Mouse (Mus musculus) C2C12 (cell line): ENCODE results near the gene Arhgap4. TPM values are rescaled to one million over a fixed set of nuclear protein-coding genes. Genes with fewer than 3 reads are reported as not detected.

ENCODE experiments used
- H3K27me3 ChIP-seq: one replicate; pipeline ENCODE4 v1.6.1; 2011; ENCODE audit not compliant: control insufficient read depth, insufficient read depth, insufficient read length
- H3K36me3 ChIP-seq: one replicate; pipeline ENCODE4 v1.6.1; 2011; ENCODE audit not compliant: control insufficient read depth, insufficient read depth
- H3K4me3 ChIP-seq: one replicate; pipeline ENCODE4 v1.5.1; 2011; ENCODE audit warnings: mild to moderate bottlenecking, control low read depth; ENCODE audit not compliant: poor library complexity, insufficient read depth, severe bottlenecking
- H3K79me2 ChIP-seq: one replicate; pipeline ENCODE4 v1.6.1; 2011; ENCODE audit not compliant: control insufficient read depth, insufficient read depth
- H3K79me3 ChIP-seq: one replicate; pipeline ENCODE4 v1.6.1; 2011; ENCODE audit warnings: low read depth, control low read depth
- H3ac ChIP-seq: one replicate; pipeline ENCODE3; 2011; ENCODE audit warnings: low read depth; ENCODE audit not compliant: control insufficient read depth, insufficient read length
- CEBPB ChIP-seq: IDR thresholded peaks from one replicate; pipeline ENCODE4 v1.6.1; 2011; ENCODE audit warnings: low read depth, mild to moderate bottlenecking, control low read depth, moderate library complexity
- CTCF ChIP-seq: IDR thresholded peaks from one replicate; pipeline ENCODE4 v1.5.1; 2011; ENCODE audit not compliant: control insufficient read depth, insufficient read depth, insufficient read length
- FOSL1 ChIP-seq: IDR thresholded peaks from one replicate; pipeline ENCODE4 v1.8.0; 2011; ENCODE audit warnings: mild to moderate bottlenecking, low read length; ENCODE audit not compliant: poor library complexity, insufficient read depth, severe bottlenecking
- MAX ChIP-seq: IDR thresholded peaks from one replicate; pipeline ENCODE4 v1.6.1; 2011; ENCODE audit warnings: mild to moderate bottlenecking, control low read depth
- MYOD1 ChIP-seq: IDR thresholded peaks from one replicate; pipeline ENCODE4 v1.6.1; 2011; ENCODE audit warnings: low read depth; ENCODE audit not compliant: control insufficient read depth, insufficient read length
- MYOG ChIP-seq: IDR thresholded peaks from one replicate; pipeline ENCODE4 v1.6.1; 2011; ENCODE audit not compliant: control insufficient read depth, insufficient read length; ENCODE audit errors: extremely low read depth
- USF1 ChIP-seq: IDR thresholded peaks from one replicate; pipeline ENCODE4 v1.6.1; 2011; ENCODE audit warnings: low read depth, mild to moderate bottlenecking, control low read depth, moderate library complexity
- polyA plus RNA-seq: library from polyadenylated mRNA; unstranded; fragments of >200 nt; fragmentation: generic; extraction: Trizol; gene quantifications from one replicate; pipeline ENCODE4 v1.2.1, GENCODE M21; 2012; ENCODE audit warnings: missing spikeins

The Arhgap4 gene
- polyA plus RNA-seq, 1 experiment = 0.23 TPM

DNA sequence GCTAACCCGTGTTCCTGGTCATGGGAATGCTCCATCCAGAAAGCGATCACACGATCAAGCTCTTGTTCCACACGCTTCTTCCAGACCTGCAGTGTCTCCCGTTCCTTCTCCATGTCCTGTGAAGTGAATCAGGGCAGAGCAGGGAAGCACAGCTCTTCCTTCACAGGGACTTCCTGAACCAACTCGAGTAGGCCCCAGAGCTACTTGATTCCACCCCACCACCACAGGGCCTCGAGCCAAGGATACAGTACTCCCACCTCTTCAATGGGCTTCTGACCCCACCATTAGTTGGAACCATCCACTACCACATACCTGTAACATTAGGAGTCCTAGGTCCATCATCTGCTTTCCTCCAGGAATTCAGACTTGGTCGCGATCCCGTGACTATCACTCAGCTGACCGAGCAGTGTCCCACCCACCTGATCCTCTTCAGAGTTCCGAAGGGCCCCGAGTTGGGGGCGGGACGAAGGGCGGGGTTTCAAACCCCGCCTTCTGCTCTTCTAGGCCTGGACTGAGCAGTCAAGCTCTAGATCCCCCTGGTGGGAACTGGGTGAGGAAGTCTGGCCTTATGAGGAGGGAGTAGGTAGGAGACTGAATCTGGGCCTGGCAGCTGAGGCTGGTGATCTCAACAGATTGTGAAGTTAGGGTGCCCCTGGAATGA is 8.9 kb upstream of the Arhgap4 start, which contains the start of gene Renbp:
Gene Renbp, minus strand, starts transcription at position 449 of the 661 bp plus-strand sequence.
- H3K4me3 ChIP-seq = no peak within 1 kb of the TSS
- H3ac ChIP-seq = no peak within 1 kb of the TSS
- H3K27me3 ChIP-seq = no peaks in the 10 kb centered on the region
- no peak for TF ChIP-seq USF1
- TF ChIP-seq CTCF = no peak
- TF ChIP-seq FOSL1 = no peak
- TF ChIP-seq MAX = no peak
- TF ChIP-seq MYOD1 = no peak
- TF ChIP-seq CEBPB = no peak
- no peak for TF ChIP-seq MYOG
- H3K36me3 ChIP-seq = no peaks in the 10 kb centered on the region
- no peaks in the 10 kb centered on the region for H3K79me2 ChIP-seq
- no peaks in the 10 kb centered on the region for H3K79me3 ChIP-seq

DNA sequence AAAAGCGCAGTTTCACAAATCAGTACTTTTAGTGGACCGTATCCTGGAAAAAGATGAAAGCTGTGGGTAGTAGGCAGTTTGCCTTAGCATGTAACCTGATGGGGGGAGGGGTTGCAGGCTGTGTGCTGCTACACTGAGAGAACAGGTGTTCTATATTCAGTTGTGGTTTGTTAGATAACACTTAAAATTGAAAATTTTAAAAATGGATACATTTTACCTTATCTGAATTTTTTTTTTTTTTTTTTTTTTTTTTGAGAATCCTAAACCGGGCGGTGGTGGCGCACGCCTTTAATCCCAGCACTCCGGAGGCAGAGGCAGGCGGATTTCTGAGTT is 846 bp upstream of the Arhgap4 start:
- Histone ChIP-seq H3K36me3 (peaks cover 25% of the 10 kb centered on the region), H3K79me2 (peaks cover 26% of the 10 kb centered on the region), H3K27me3 (no peaks in the 10 kb centered on the region), H3ac (peak overlapping the region; percentile 74), H3K4me3 (no peak overlapping the region), H3K79me3 (peaks cover 18% of the 10 kb centered on the region)
- TF ChIP-seq CTCF = no peak
- TF ChIP-seq USF1 = no peak
- no peak for TF ChIP-seq FOSL1
- TF ChIP-seq MAX = no peak
- TF ChIP-seq MYOD1 = no peak
- TF ChIP-seq CEBPB = no peak
- no peak for TF ChIP-seq MYOG

DNA sequence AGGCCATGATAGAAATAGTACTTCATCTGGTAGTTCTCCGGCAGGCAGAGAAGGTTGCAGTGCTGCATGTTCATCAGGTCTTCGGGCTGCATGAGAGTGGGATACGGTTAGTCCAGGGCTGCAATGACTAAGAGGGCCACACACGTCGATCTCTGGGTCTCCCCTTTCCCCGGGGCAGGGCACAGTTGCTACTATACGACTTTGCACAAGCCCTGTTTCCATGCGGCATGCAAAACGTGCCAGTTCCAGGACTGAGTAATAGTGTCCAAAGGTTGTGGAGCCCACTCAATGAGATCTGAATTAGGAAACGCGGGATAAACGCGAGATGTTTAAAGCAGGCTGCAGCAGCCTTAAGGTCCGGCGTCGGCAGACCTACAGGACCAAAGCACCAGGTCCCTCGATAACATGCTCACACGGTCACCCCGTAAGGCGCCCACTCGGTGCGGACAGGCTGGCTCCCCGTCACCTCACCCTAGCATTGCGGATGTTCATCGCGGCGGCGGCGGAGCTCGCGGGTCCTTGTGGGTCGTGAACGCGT is 316 bp downstream of the Arhgap4 start:
- H3K4me3 ChIP-seq = peak overlapping the region; percentile 57
- peaks cover 18% of the 10 kb centered on the region for H3K79me3 ChIP-seq
- peaks cover 26% of the 10 kb centered on the region for H3K79me2 ChIP-seq
- H3ac ChIP-seq = peak overlapping the region; percentile 96
- TF ChIP-seq CTCF (no peak), FOSL1 (no peak), CEBPB (no peak), MAX (no peak), MYOG (no peak), USF1 (no peak), MYOD1 (no peak)
- H3K27me3 ChIP-seq = no peaks in the 10 kb centered on the region
- H3K36me3 ChIP-seq = peaks cover 25% of the 10 kb centered on the region

DNA sequence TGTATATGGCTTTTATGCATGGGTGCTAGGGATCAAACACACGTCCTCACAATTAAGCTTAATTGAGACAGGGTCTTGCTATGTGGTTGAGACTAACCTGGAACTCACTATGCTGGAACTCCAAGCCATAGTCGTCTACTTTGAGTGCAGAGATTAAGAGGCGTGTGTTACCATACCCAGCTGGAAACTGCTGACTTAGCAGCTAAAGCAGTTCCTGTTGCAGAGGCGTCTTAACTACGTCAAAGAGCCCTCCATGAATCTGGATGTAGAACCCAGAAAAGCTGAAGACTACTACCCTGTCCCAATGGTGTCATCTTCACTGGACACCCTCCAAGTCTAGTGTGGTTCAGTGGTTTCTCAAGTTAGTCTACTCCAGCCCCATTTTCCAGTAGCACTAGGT is 3.0 kb downstream of the Arhgap4 start:
- H3K79me2 ChIP-seq = peaks cover 26% of the 10 kb centered on the region
- H3K4me3 ChIP-seq = no peak overlapping the region
- no peak overlapping the region for H3ac ChIP-seq
- no peaks in the 10 kb centered on the region for H3K27me3 ChIP-seq
- H3K79me3 ChIP-seq = peaks cover 18% of the 10 kb centered on the region
- H3K36me3 ChIP-seq = peaks cover 25% of the 10 kb centered on the region
- TF ChIP-seq MAX = no peak
- no peak for TF ChIP-seq USF1
- TF ChIP-seq FOSL1 = no peak
- TF ChIP-seq MYOD1 = no peak
- TF ChIP-seq CEBPB = no peak
- TF ChIP-seq CTCF = no peak
- no peak for TF ChIP-seq MYOG

DNA sequence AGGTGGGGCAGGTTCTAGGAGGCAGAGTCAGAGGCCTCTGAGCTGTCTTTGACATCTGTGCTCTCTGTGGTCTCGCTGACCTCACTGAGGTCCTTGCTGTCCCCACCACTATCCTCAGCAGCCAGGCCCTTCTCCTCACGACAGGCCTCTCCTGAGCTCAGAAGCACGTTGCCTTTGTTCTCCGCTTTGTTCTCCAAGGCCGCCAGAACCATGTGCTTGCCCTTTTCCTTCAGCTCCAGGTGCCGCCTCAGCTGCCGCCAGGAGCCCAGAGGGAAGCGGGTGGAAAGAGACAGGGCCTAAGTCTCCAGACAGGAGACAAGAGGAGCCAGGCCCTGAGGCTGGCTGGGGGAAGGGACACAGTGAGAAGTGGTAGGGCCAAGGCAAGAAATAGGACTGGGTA is 4.7 kb downstream of the Arhgap4 start:
- H3K4me3 ChIP-seq = no peak overlapping the region
- H3K36me3 ChIP-seq = peaks cover 25% of the 10 kb centered on the region
- peaks cover 18% of the 10 kb centered on the region for H3K79me3 ChIP-seq
- no peak overlapping the region for H3ac ChIP-seq
- no peaks in the 10 kb centered on the region for H3K27me3 ChIP-seq
- H3K79me2 ChIP-seq = peaks cover 26% of the 10 kb centered on the region
- TF ChIP-seq CTCF = no peak
- no peak for TF ChIP-seq FOSL1
- no peak for TF ChIP-seq MYOD1
- TF ChIP-seq MYOG = no peak
- TF ChIP-seq USF1 = no peak
- no peak for TF ChIP-seq CEBPB
- TF ChIP-seq MAX = no peak

DNA sequence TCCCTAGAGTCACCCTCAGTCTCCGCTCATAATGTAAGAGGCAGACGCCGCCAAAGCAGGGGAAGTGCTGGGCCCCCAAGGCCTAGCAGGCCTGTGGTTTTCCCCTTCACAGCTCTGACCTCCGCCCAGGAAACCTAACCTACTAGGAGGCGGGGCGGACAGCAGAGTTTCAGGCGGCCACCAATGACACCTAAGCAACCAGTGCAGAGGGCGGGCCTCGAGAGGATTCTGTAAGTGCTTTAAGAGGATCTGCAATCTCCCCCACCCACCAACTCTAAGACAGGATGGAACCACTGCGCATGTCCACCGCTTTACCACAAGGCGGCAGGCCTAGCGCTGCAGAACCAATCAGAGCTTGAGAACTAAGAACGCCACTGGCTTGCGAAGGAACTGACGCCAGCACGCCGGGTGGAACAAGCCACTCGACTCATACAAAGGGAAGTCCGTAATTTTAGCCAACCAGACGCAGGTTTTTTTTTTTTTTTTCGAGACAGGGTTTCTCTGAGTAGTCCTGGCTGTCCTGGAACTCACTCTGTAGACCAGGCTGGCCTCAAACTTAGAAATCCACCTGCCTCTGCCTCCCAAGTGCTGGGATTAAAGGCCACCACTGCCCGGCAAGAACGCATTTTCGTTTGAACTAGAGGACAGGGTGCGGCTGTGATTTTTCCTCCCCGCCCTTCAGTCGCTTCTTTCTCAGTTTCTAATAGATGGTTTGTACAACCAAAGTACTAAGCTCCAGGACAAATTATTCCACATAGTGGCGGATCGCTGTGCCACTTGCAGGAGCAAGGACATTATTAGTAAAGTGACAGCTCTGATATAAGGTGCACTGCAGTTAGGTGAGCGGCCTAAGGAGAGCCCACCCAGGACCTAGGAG is 6.6 kb downstream of the Arhgap4 start:
- no peak for TF ChIP-seq CEBPB
- no peak for TF ChIP-seq USF1
- TF ChIP-seq FOSL1 = no peak
- no peak for TF ChIP-seq CTCF
- TF ChIP-seq MAX = no peak
- TF ChIP-seq MYOD1 = no peak
- TF ChIP-seq MYOG = no peak
- H3K27me3 ChIP-seq = no peaks in the 10 kb centered on the region
- peak overlapping the region; percentile 35 for H3ac ChIP-seq
- peaks cover 5% of the 10 kb centered on the region for H3K79me3 ChIP-seq
- H3K4me3 ChIP-seq = no peak overlapping the region
- peaks cover 11% of the 10 kb centered on the region for H3K79me2 ChIP-seq
- H3K36me3 ChIP-seq = peaks cover 24% of the 10 kb centered on the region
